In the genomic region with DNA sequence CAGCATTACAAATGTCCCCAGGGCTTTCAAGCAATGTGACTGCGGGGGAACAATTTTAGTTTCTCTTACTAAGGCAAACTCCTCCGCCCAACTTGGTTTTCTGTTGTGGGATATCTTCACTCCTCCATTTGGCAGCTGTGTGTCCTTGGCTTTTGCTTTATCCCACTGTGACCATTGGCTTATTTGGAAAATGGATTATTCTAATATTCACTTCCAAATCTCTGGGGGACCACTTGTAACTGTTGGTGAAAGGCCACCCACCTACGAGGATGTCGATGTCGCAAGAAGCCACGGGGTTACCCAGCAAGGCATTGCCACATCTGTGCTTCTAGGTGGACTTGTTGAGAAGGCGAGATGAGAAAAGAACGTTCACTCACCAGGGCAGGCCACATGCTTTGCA, we compare ENCODE assay signal across 14 mouse cellular contexts. TPM values are rescaled to one million over a fixed set of nuclear protein-coding genes. Genes with fewer than 3 reads are reported as not detected.
A peak's percentile ranks its signal among the peaks of the same experiment; 100 is the strongest.
DNase-seq lines count a peak whose midpoint lies in the region; ATAC-seq and TF ChIP-seq lines count a peak whose summit lies in the region.
"Had no signal": no experiment of that assay in that cellular context is flagged by ENCODE, and none has a peak within 500 bp of the region (broad histone marks: within the 10 kb centered on the region; RNA-seq: fewer than 3 reads in every experiment).

No protein-coding gene starts in this region.

- H3K27me3 ChIP-seq in C2C12 (ENCODE audit: control insufficient read depth, insufficient read depth, insufficient read length), result no peaks in the 10 kb centered on the region
- H3K27me3 ChIP-seq in limb, embryonic 10.5 days (ENCODE audit: low read depth, poor library complexity, severe bottlenecking), result no peaks in the 10 kb centered on the region
- H3K27me3 ChIP-seq in forebrain, embryonic 14.5 days (replicated peaks; ENCODE audit: control insufficient read depth, insufficient read depth, low read length), result no peaks in the 10 kb centered on the region
- no peaks in the 10 kb centered on the region for H3K27me3 ChIP-seq in hindbrain, embryonic 14.5 days (ENCODE audit: control insufficient read depth, insufficient read depth, low read length)
- no peaks in the 10 kb centered on the region for H3K27me3 ChIP-seq in hindbrain, embryonic 13.5 days
- H3K27me3 ChIP-seq: embryonic facial prominence, embryonic 12.5 days; forebrain, embryonic 15.5 days; limb, embryonic 12.5 days; lung, embryonic 15.5 days had no signal

- 0 out of 2 replicates have a peak overlapping the region, but pooled peaks have one; percentile 66 for H3K27ac ChIP-seq in limb, embryonic 10.5 days
- H3K27ac ChIP-seq in forebrain, embryonic 14.5 days (ENCODE audit: low read depth, low read length), result no peak overlapping the region
- no peak overlapping the region for H3K27ac ChIP-seq in hindbrain, embryonic 14.5 days
- no peak overlapping the region for H3K27ac ChIP-seq in hindbrain, embryonic 13.5 days
- H3K27ac ChIP-seq: embryonic facial prominence, embryonic 12.5 days; forebrain, embryonic 15.5 days; limb, embryonic 12.5 days; lung, embryonic 15.5 days had no signal

- ATAC-seq in forebrain, embryonic 14.5 days, result no peak
- ATAC-seq in hindbrain, embryonic 14.5 days (ENCODE audit: low FRiP score), result no peak
- no peak for ATAC-seq in hindbrain, embryonic 13.5 days (ENCODE audit: low FRiP score)
- ATAC-seq: forebrain, embryonic 15.5 days had no signal

- H3K36me3 ChIP-seq in C2C12 (ENCODE audit: control insufficient read depth, insufficient read depth), result no peaks in the 10 kb centered on the region
- H3K36me3 ChIP-seq in limb, embryonic 10.5 days, result no peaks in the 10 kb centered on the region
- H3K36me3 ChIP-seq in forebrain, embryonic 14.5 days (ENCODE audit: control insufficient read depth, insufficient read depth, low read length), result no peaks in the 10 kb centered on the region
- H3K36me3 ChIP-seq in hindbrain, embryonic 14.5 days (replicated peaks; ENCODE audit: control insufficient read depth, insufficient read depth), result no peaks in the 10 kb centered on the region
- no peaks in the 10 kb centered on the region for H3K36me3 ChIP-seq in hindbrain, embryonic 13.5 days
- H3K36me3 ChIP-seq: embryonic facial prominence, embryonic 12.5 days; forebrain, embryonic 15.5 days; limb, embryonic 12.5 days; lung, embryonic 15.5 days had no signal

- H3K9ac ChIP-seq in forebrain, embryonic 14.5 days (ENCODE audit: low read length), result no peak overlapping the region
- H3K9ac ChIP-seq in hindbrain, embryonic 14.5 days, result no peak overlapping the region
- H3K9ac ChIP-seq in hindbrain, embryonic 13.5 days, result no peak overlapping the region
- H3K9ac ChIP-seq: embryonic facial prominence, embryonic 12.5 days; forebrain, embryonic 15.5 days; limb, embryonic 12.5 days; lung, embryonic 15.5 days had no signal

- H3K79me3 ChIP-seq in C2C12 (ENCODE audit: low read depth), result no peaks in the 10 kb centered on the region

- no peaks in the 10 kb centered on the region for H3K9me3 ChIP-seq in limb, embryonic 10.5 days (replicated peaks)
- H3K9me3 ChIP-seq in forebrain, embryonic 14.5 days (replicated peaks; ENCODE audit: control insufficient read depth, low read length), result no peaks in the 10 kb centered on the region
- H3K9me3 ChIP-seq in hindbrain, embryonic 14.5 days (ENCODE audit: control insufficient read depth, low read length), result no peaks in the 10 kb centered on the region
- H3K9me3 ChIP-seq in hindbrain, embryonic 13.5 days, result no peaks in the 10 kb centered on the region
- H3K9me3 ChIP-seq: embryonic facial prominence, embryonic 12.5 days; forebrain, embryonic 15.5 days; limb, embryonic 12.5 days; lung, embryonic 15.5 days had no signal

- H3ac ChIP-seq in C2C12 (ENCODE audit: control insufficient read depth, insufficient read length, low read depth), result no peak overlapping the region

- H3K4me1 ChIP-seq in limb, embryonic 10.5 days, result peaks cover 22% of the 10 kb centered on the region
- no peaks in the 10 kb centered on the region for H3K4me1 ChIP-seq in forebrain, embryonic 14.5 days (ENCODE audit: control insufficient read depth, insufficient read depth, low read length)
- H3K4me1 ChIP-seq in hindbrain, embryonic 14.5 days (replicated peaks; ENCODE audit: control insufficient read depth, insufficient read depth, low read length), result no peaks in the 10 kb centered on the region
- H3K4me1 ChIP-seq in hindbrain, embryonic 13.5 days (replicated peaks), result no peaks in the 10 kb centered on the region
- H3K4me1 ChIP-seq: embryonic facial prominence, embryonic 12.5 days; forebrain, embryonic 15.5 days had no signal

- 86% methylated on average over 8 of the region's 8 CpGs for WGBS in limb, embryonic 10.5 days
- WGBS in forebrain, embryonic 14.5 days, result 88% methylated on average over 8 of the region's 8 CpGs
- 87% methylated on average over 8 of the region's 8 CpGs for WGBS in hindbrain, embryonic 14.5 days
- WGBS in hindbrain, embryonic 13.5 days, result 86% methylated on average over 8 of the region's 8 CpGs

- H3K4me3 ChIP-seq in C2C12 (ENCODE audit: insufficient read depth, poor library complexity, severe bottlenecking), result no peak overlapping the region
- H3K4me3 ChIP-seq in limb, embryonic 10.5 days, result no peak overlapping the region
- no peak overlapping the region for H3K4me3 ChIP-seq in forebrain, embryonic 14.5 days (ENCODE audit: low read depth, low read length)
- H3K4me3 ChIP-seq in hindbrain, embryonic 14.5 days (replicated peaks; ENCODE audit: low read length), result no peak overlapping the region
- no peak overlapping the region for H3K4me3 ChIP-seq in hindbrain, embryonic 13.5 days
- H3K4me3 ChIP-seq: embryonic facial prominence, embryonic 12.5 days; forebrain, embryonic 15.5 days; limb, embryonic 12.5 days; lung, embryonic 15.5 days had no signal

- peak; percentile 18 for DNase-seq in 3T3-L1 (ENCODE audit: low read depth, low spot score)
- DNase-seq in gastrocnemius, postnatal 10 days, result peak; percentile 11
- DNase-seq in limb, embryonic 10.5 days (ENCODE audit: low spot score), result no peak
- DNase-seq in forebrain, embryonic 14.5 days (ENCODE audit: low spot score), result no peak
- no peak for DNase-seq in hindbrain, embryonic 14.5 days (ENCODE audit: low spot score)
- DNase-seq: cerebellum, adult 9-11 months; kidney, adult 18-20 months had no signal

- no peaks in the 10 kb centered on the region for H3K79me2 ChIP-seq in C2C12 (ENCODE audit: control insufficient read depth, insufficient read depth)

- H3K4me2 ChIP-seq in forebrain, embryonic 14.5 days (ENCODE audit: low read length), result no peak overlapping the region
- H3K4me2 ChIP-seq in hindbrain, embryonic 14.5 days (replicated peaks), result no peak overlapping the region
- H3K4me2 ChIP-seq in hindbrain, embryonic 13.5 days, result no peak overlapping the region
- H3K4me2 ChIP-seq: embryonic facial prominence, embryonic 12.5 days; forebrain, embryonic 15.5 days; limb, embryonic 12.5 days; lung, embryonic 15.5 days had no signal

- TF ChIP-seq CTCF in C2C12 (IDR thresholded peaks at IDR 0.05; ENCODE audit: control insufficient read depth, insufficient read depth, insufficient read length), result no peak

TF ChIP-seq in C2C12, 6 proteins besides CTCF, POLR2A, EP300 and RAD21:
- TF ChIP-seq CEBPB (IDR thresholded peaks at IDR 0.05; ENCODE audit: low read depth) (peak; percentile 81), MAX (IDR thresholded peaks at IDR 0.05) (no peak), USF1 (IDR thresholded peaks at IDR 0.05; ENCODE audit: low read depth) (no peak)

RNA-seq across cellular contexts. Expression of a gene that starts 0.6 kb away (rescaled TPM):
- 0.02 TPM for polyA plus RNA-seq in C2C12 (2012; fragmentation: generic; extraction: Trizol)
- under 1 TPM; 0.33 to 0.43 TPM for total RNA-seq in gastrocnemius, postnatal 10 days (2021)
- 0.09 TPM in 1 of 2 replicates, not detected in the other for polyA plus RNA-seq in limb, embryonic 10.5 days (2016; fragmentation: Nextera tagmentation; extraction: Ambion mirVana)
- polyA plus RNA-seq in forebrain, embryonic 14.5 days (2014; fragmentation: Nextera tagmentation; extraction: Ambion mirVana), result 0.17 and 0.18 TPM in 2 replicates
- polyA plus RNA-seq in hindbrain, embryonic 14.5 days (2014; fragmentation: Nextera tagmentation; extraction: Ambion mirVana), result 0.35 and 0.70 TPM in 2 replicates
- 0.23 and 0.55 TPM in 2 replicates for polyA plus RNA-seq in hindbrain, embryonic 13.5 days (2015; fragmentation: Nextera tagmentation; extraction: Ambion mirVana)
- total RNA-seq: hematopoietic stem cell, adult 5-6 weeks had no signal

RNA-seq across cellular contexts. Expression of a gene that starts 49.4 kb away (rescaled TPM):
- polyA plus RNA-seq in C2C12 (2012; fragmentation: generic; extraction: Trizol), result 15.8 TPM
- total RNA-seq in gastrocnemius, postnatal 10 days (2021), result 10 to 100 TPM; 10.4 to 11.0 TPM
- 30.7 and 33.6 TPM in 2 replicates for polyA plus RNA-seq in limb, embryonic 10.5 days (2016; fragmentation: Nextera tagmentation; extraction: Ambion mirVana)
- polyA plus RNA-seq in forebrain, embryonic 14.5 days (2014; fragmentation: Nextera tagmentation; extraction: Ambion mirVana), result 13.9 and 14.7 TPM in 2 replicates
- polyA plus RNA-seq in hindbrain, embryonic 14.5 days (2014; fragmentation: Nextera tagmentation; extraction: Ambion mirVana), result 12.0 and 12.2 TPM in 2 replicates
- 14.7 and 15.3 TPM in 2 replicates for polyA plus RNA-seq in hindbrain, embryonic 13.5 days (2015; fragmentation: Nextera tagmentation; extraction: Ambion mirVana)

RNA-seq across cellular contexts. Expression of a gene that starts 49.5 kb away (rescaled TPM):
- 11.1 TPM for polyA plus RNA-seq in C2C12 (2012; fragmentation: generic; extraction: Trizol)
- 10 to 100 TPM; 24.3 to 31.3 TPM for total RNA-seq in gastrocnemius, postnatal 10 days (2021)
- 49.2 and 55.1 TPM in 2 replicates for polyA plus RNA-seq in limb, embryonic 10.5 days (2016; fragmentation: Nextera tagmentation; extraction: Ambion mirVana)
- polyA plus RNA-seq in forebrain, embryonic 14.5 days (2014; fragmentation: Nextera tagmentation; extraction: Ambion mirVana), result 47.0 and 55.8 TPM in 2 replicates
- polyA plus RNA-seq in hindbrain, embryonic 14.5 days (2014; fragmentation: Nextera tagmentation; extraction: Ambion mirVana), result 50.6 and 52.9 TPM in 2 replicates
- 47.9 and 50.5 TPM in 2 replicates for polyA plus RNA-seq in hindbrain, embryonic 13.5 days (2015; fragmentation: Nextera tagmentation; extraction: Ambion mirVana)

Comparison
In these comparisons a context has a peak if more than half of its experiments do, and no peak if none do; other contexts are left out.
1. DNase-seq: peak in 3T3-L1 (single experiment) and gastrocnemius, postnatal 10 days (single experiment); none in limb, embryonic 10.5 days (single experiment), forebrain, embryonic 14.5 days (single experiment) and hindbrain, embryonic 14.5 days (single experiment).